Mouse (Mus musculus) brown adipose tissue, adult 24 weeks (tissue): ENCODE results near the gene Rab1b. TPM values are rescaled to one million over a fixed set of nuclear protein-coding genes. Genes with fewer than 3 reads are reported as not detected.

Experiments used
- H3K27ac ChIP-seq: fragments of 200-500 bp; replicated peaks from 2 replicates; pipeline ENCODE4 v1.5.1; 2012; ENCODE audit warnings: low read depth, mild to moderate bottlenecking, low read length
- H3K4me1 ChIP-seq: fragments of 200-500 bp; 2 replicates; pipeline ENCODE4 v1.6.1; 2012; ENCODE audit warnings: low read length, mixed read lengths; ENCODE audit not compliant: control insufficient read depth, insufficient read depth, insufficient read length
- H3K4me3 ChIP-seq: fragments of 200-500 bp; 2 replicates; pipeline ENCODE4 v1.5.1; 2012; ENCODE audit warnings: low read depth, mild to moderate bottlenecking, low read length, moderate library complexity; ENCODE audit not compliant: insufficient read depth
- polyA plus RNA-seq: library from polyadenylated mRNA; stranded (reverse); fragments of >200 nt; gene quantifications from 2 replicates; pipeline ENCODE4 v1.2.4, GENCODE M21; 2012; ENCODE audit not compliant: missing spikeins, insufficient read depth, insufficient read length

Rab1b gene
- polyA plus RNA-seq, 1 experiment = 184 TPM

GRCm38 (mm10) chr19:5109659-5110453 is 3.0 kb upstream of the Rab1b start:
- Histone ChIP-seq H3K4me1 (0 out of 2 replicates have a peak, but pooled peaks cover 5% of the 10 kb centered on the region), H3K4me3 (no peak overlapping the region), H3K27ac (no peak overlapping the region)

GRCm38 (mm10) chr19:5108702-5109101 is 1.8 kb upstream of the Rab1b start:
- Histone ChIP-seq H3K4me3 (no peak overlapping the region), H3K27ac (no peak overlapping the region)

GRCm38 (mm10) chr19:5108271-5108575 is 1.4 kb upstream of the Rab1b start:
- H3K27ac ChIP-seq = no peak overlapping the region

More at GRCm38 (mm10) chr19:5108702-5109101, 1.8 kb upstream of the Rab1b start:
- H3K4me1 ChIP-seq = 0 out of 2 replicates have a peak, but pooled peaks cover 5% of the 10 kb centered on the region

GRCm38 (mm10) chr19:5107556-5108270 is 841 bp upstream of the Rab1b start:
- H3K27ac ChIP-seq = no peak overlapping the region
- H3K4me3 ChIP-seq = no peak overlapping the region
- 0 out of 2 replicates have a peak, but pooled peaks cover 5% of the 10 kb centered on the region for H3K4me1 ChIP-seq

More at GRCm38 (mm10) chr19:5108271-5108575, 1.4 kb upstream of the Rab1b start:
- Histone ChIP-seq H3K4me3 (no peak overlapping the region), H3K4me1 (0 out of 2 replicates have a peak, but pooled peaks cover 5% of the 10 kb centered on the region)

GRCm38 (mm10) chr19:5106074-5106473 is 798 bp downstream of the Rab1b start:
- 0 out of 2 replicates have a peak, but pooled peaks cover 5% of the 10 kb centered on the region for H3K4me1 ChIP-seq
- peak overlapping the region; percentile 93 for H3K4me3 ChIP-seq
- H3K27ac ChIP-seq = peak overlapping the region; percentile 97

GRCm38 (mm10) chr19:5098363-5099143 is 8.3 kb downstream of the Rab1b start, which contains the start of gene Cnih2:
Gene Cnih2 (minus strand): TSS chr19:5098521.
- peaks cover 5% of the 10 kb centered on the region; the same call in 1 of the 2 replicates for H3K4me1 ChIP-seq
- no peak within 1 kb of the TSS for H3K4me3 ChIP-seq

GRCm38 (mm10) chr19:5097521-5098362 is 9.1 kb downstream of the Rab1b start:
- Histone ChIP-seq H3K27ac (no peak overlapping the region), H3K4me1 (peaks cover 5% of the 10 kb centered on the region; the same call in 1 of the 2 replicates), H3K4me3 (no peak overlapping the region)

More at GRCm38 (mm10) chr19:5098363-5099143, 8.3 kb downstream of the Rab1b start, which contains the start of gene Cnih2:
- H3K27ac ChIP-seq = no peak within 1 kb of the TSS

GRCm38 (mm10) chr19:5095887-5096474 is 10.9 kb downstream of the Rab1b start:
- Histone ChIP-seq H3K4me3 (no peak overlapping the region), H3K27ac (no peak overlapping the region), H3K4me1 (peaks cover 5% of the 10 kb centered on the region; the same call in 1 of the 2 replicates)

GRCm38 (mm10) chr19:5094746-5095417 is 12.0 kb downstream of the Rab1b start:
- H3K27ac ChIP-seq = no peak overlapping the region
- H3K4me1 ChIP-seq = peaks cover 5% of the 10 kb centered on the region; the same call in 1 of the 2 replicates
- no peak overlapping the region for H3K4me3 ChIP-seq

- peaks cover 5% of the 10 kb centered on the region; the same call in 1 of the 2 replicates for H3K4me1 ChIP-seq
- H3K27ac ChIP-seq = no peak overlapping the region
- no peak overlapping the region for H3K4me3 ChIP-seq
These were observed 12.6 kb downstream of the Rab1b start for GRCm38 (mm10) chr19:5094243-5094632.

GRCm38 (mm10) chr19:5093481-5094242 is 13.2 kb downstream of the Rab1b start:
- H3K27ac ChIP-seq = no peak overlapping the region
- H3K4me1 ChIP-seq = peaks cover 3% of the 10 kb centered on the region; the same call in 1 of the 2 replicates
- no peak overlapping the region for H3K4me3 ChIP-seq

- Histone ChIP-seq H3K4me1 (peaks cover 6% of the 10 kb centered on the region; the same call in 1 of the 2 replicates), H3K4me3 (no peak overlapping the region), H3K27ac (no peak overlapping the region)
These were observed 14.8 kb downstream of the Rab1b start for GRCm38 (mm10) chr19:5092083-5092482.

GRCm38 (mm10) chr19:5089324-5089723 is 17.5 kb downstream of the Rab1b start:
- peak overlapping the region; percentile 73; the same call in 1 of the 2 replicates for H3K4me3 ChIP-seq
- peaks cover 6% of the 10 kb centered on the region; the same call in 1 of the 2 replicates for H3K4me1 ChIP-seq
- H3K27ac ChIP-seq = no peak overlapping the region
